Mouse (Mus musculus) left cerebral cortex, postnatal 10 days (tissue): ENCODE results near the gene Hoxa11. TPM values are rescaled to one million over a fixed set of nuclear protein-coding genes. Genes with fewer than 3 reads are reported as not detected.

Experiments used
- DNase-seq, 2 experiments: peaks; one replicate each; pipeline ENCODE4 v3.0.0; 2021 to 2022; ENCODE audit warnings: low spot score in 2 of 2, mixed read lengths in 1 of 2; ENCODE audit errors: extremely low spot score in 1 of 2
- intact Hi-C: fragments of 180-260 bp; cut with DNase I; formaldehyde crosslinking; loops from one replicate; pipeline ENCODE4 v1.15.1; 2025
- total RNA-seq, 2 experiments: library from RNA; stranded (reverse); gene quantifications; 2 replicates each; pipeline ENCODE4 v1.2.3; 2021

Gene Hoxa11
- total RNA-seq, 2 experiments from 2014 or later, result not detected

DNA sequence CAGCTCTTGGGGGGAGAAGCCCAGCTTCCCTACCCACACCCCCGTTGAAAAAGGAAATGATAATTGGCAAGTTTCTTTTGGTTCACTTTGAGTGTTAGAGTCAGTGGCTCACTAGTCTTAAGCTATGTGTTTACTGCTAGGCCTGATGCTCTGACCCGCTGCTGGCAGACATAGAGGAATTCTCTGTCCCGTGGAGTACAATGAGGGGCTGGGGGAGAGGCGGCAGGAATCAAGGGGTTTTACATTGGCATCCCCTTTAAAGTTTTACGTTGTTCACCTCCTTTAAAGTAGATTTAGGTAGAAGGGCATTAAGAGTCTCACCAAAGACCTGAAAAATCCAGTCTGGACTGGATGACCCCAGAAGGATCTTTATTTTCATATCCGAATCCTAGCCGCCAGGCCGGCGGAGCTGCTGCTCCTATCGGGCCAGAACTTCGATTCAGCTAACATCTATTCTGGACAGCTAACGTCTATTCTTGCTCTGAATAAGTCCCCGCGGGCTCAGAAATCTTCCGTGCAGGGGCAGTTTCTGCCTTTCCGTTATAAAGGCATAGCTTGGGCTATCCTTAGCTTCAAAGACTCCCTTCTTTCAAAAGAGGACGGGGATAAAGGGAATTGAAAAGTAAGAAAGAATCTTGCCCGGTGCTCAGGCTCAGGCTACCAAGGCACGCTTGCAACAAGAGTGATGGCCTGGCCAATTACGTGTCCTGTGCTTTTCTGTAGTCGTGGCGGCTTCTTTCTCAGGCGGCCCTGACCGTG is 6.6 kb upstream of the Hoxa11 start:
- no peak for DNase-seq
- intact Hi-C loops, result loop anchor here (10.0 kb wide), 1 partner anchor 893 kb away; no protein-coding TSS in a partner anchor

DNA sequence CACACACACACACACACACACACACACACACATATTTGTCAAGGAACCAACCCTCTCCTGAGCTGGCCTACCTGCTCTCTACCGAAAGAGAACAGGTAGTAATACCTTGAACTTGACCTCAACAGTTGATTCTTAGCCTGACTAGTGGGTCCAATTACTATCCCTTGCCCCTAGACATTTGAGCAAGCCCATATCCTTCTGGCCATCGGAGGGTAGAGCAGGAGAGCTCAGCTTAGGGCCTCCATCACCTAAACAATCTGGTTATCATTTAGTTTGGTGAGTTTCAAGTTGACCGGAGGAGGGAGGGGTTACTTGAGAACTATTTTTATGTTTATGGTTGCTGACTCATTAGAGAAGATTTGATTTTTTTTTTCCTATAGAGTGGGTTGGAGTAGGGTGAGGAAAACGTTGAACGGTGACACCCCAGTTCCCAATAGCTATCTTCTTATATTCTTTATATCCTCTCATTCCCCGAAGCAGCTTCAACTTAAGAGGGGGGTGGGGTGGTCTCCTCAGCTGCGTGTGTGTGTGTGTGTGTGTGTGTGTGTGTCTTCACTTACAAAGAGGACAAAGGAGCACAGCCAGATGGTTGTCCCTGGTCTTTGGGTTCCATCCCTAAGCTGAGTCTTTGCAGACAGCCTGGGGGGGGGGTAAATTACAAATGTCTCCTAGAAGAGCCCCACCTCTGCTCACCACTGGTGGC is 5.7 kb upstream of the Hoxa11 start:
- intact Hi-C loops, result loop anchor here (10.0 kb wide), 1 partner anchor 893 kb away; no protein-coding TSS in a partner anchor
- no peak for DNase-seq

DNA sequence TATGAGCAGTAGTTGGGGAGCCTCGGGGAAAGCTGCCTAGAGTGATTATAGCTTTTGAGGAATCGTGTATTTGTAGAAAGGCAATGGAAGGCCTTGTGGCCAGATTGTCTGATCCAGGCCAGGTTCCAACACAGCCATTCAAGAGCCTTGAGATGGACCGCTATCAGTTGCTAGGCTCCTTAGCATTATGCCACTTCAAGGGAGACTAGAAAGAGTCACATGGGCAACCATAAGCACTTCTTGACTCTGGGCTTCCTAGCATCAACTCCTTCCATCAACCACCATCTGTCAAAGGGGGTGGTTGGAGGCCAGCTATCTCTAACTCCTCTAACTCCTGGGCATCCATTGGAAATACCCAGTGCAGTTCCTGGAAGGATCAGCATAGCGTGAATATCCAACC is 4.2 kb upstream of the Hoxa11 start:
- DNase-seq, result no peak
- intact Hi-C loops, result loop anchor here (10.0 kb wide), 1 partner anchor 895 kb away; no protein-coding TSS in a partner anchor

GRCm38 (mm10) chr6:52249415-52249738 is 3.8 kb upstream of the Hoxa11 start:
- intact Hi-C loops, result no loop called here
- no peak for DNase-seq

DNA sequence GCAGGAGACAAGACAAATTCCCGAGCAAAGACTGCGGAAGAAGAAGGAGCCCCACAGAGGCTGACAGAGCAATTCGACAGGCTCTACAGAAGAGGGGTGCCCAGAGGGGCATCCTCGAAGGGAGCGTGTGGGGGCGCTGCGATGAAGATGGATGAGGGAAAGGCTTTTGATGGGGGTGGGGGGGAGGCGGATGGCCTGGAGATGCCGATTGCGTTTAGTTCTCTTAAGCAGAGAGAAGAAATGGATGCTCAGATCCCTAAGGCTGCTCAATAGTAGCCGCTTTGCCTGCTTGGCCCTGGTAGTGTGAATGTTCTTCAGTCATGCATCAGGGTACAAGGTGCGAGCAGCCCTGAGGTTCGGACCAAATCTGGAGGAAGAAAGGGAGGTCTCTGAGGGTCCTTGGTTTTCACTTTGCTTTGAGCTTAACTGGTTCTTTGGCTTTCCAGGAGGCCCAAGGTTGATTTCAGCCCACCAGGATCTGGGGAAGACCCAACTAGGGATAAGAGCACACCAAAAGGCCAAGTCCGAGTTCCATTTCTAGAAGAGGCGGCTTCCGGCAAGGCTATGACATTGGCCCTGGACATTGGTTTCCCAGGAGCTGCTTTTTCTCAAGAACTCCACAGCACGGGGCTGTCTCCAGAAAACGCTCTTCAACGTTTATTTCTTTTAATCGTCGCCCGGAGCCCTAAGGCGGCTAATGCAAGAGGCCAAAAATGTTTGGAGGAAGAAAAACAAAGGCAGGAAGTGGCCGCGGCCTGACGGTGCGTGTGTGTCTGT is 3.2 kb upstream of the Hoxa11 start:
- intact Hi-C loops, result no loop called here
- no peak for DNase-seq

- intact Hi-C loops, result no loop called here
- DNase-seq, result no peak
These were observed 2.4 kb upstream of the Hoxa11 start for GRCm38 (mm10) chr6:52247766-52248637.

GRCm38 (mm10) chr6:52246916-52247315 is 1.3 kb upstream of the Hoxa11 start:
- DNase-seq, result no peak
- intact Hi-C loops, result no loop called here

DNA sequence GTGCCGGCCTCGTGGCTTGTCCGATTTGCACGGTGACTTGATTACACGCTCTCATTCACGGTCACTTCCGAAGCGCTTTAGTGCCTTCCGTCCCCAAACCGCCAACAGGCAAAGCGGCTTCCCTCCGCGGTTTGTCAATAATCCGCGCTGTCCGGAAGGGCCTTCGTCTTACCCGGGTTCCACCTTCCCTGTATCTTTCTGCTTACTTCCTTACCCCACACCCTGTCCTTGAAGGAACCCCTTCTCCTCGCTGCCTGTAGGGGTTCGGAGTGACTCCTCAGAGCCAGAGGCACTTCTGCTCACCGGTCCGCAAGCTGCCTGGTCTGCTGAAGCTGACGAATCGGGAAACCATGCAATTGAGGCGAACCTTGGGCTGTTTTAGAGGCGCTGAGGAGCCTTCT is 793 bp upstream of the Hoxa11 start:
- intact Hi-C loops, result no loop called here
- no peak for DNase-seq

GRCm38 (mm10) chr6:52245040-52245756 is 412 bp downstream of the Hoxa11 start:
- DNase-seq, result no peak
- intact Hi-C loops, result no loop called here

DNA sequence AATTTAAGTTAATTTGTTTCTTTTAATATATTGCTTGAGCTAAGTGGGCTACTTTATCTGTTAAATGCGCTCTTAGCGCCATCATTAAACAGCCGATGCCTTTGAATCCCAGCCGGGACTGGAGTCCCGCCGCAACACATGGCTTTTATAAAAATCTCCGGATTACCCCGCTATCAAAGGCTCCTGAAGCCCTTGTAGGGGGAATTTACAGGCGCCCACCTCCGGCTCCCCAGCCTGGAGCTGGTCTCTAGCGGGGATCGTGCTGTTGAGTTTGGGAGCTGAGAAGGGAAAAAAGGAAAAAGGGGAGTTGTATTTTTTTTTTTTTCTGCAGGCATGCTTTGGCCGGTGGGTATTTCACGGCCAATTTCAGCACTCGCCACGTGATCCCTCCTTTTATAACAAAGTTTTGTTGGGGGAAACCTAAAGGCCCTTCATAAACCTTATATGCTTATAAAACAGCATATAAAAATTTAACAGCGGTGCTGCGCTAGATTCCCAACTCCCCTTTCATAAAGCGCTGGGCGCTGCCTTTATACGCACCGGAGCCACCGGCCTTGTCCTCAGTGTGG is 1.1 kb downstream of the Hoxa11 start:
- DNase-seq, result no peak
- intact Hi-C loops, result no loop called here

GRCm38 (mm10) chr6:52243681-52244121 is 1.9 kb downstream of the Hoxa11 start:
- DNase-seq, result no peak
- intact Hi-C loops, result no loop called here

DNA sequence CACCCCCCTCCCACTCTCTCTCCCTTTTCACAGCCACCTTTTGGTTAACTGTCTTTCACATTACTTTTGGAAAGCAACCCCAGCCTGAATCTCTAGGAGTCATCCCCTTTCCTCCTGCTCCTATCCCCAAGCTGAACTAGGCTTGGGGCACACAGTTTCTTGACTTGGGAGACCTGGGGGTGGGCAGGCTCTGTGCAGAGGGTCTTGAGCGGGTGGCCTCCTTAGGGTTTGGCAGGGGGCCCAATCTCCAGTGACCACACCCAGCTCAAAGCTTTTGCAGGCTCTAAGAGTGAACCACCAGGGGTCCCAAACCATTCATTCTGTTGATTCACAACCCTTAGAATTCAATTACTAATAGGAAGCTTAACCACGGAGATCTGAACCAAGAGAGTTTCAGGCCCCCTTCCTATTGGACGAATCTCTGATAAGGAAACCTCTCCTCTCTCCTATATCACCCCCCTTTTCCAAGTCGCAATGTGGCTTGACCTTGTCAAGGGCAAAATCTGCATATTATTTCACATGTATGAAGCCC is 2.7 kb downstream of the Hoxa11 start:
- DNase-seq, result no peak
- intact Hi-C loops, result no loop called here

- no peak for DNase-seq
- intact Hi-C loops, result no loop called here
These were observed 4.5 kb downstream of the Hoxa11 start for GRCm38 (mm10) chr6:52241001-52241621.

DNA sequence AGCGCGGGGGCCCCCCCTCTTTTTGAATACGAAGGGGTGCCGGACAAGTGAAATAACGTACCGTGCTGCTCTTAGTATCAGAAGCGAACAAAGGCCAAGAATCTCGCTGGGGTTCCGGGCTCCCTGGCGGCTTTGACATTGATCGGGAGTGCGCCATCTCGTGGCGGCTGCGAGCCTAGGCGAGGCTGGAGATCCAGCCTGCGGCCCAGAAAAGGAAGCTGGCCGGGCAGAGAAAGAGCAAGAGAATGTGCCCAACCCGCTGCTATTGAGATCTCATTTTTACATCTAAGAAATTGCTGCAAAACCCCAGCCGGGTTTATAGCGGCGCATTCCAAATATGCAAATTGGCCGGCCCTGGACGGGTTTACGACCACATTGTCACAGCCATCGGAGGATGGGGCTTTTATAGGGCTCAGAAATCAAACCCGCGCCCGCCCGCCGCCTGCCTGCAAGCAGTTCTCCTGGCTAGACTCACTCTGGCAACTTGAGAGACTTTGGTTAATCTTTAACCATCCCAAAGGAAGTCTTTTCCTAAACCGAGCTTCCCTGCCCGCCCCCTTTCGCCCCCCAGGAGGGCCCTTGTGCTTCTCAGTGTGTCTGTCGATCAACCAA is 5.1 kb downstream of the Hoxa11 start, which contains the start of gene Hoxa10:
TSS of gene Hoxa10 (minus strand) at position 466 of the 612 bp plus-strand sequence.
- intact Hi-C loops, result no loop called here
- peak in 1 of 2 experiments; percentile 70 for DNase-seq

GRCm38 (mm10) chr6:52239625-52240388 is 5.8 kb downstream of the Hoxa11 start:
- intact Hi-C loops, result loop anchor here (5.0 kb wide), 1 partner anchor 1063 kb away; no protein-coding TSS in a partner anchor
- DNase-seq, result no peak

DNA sequence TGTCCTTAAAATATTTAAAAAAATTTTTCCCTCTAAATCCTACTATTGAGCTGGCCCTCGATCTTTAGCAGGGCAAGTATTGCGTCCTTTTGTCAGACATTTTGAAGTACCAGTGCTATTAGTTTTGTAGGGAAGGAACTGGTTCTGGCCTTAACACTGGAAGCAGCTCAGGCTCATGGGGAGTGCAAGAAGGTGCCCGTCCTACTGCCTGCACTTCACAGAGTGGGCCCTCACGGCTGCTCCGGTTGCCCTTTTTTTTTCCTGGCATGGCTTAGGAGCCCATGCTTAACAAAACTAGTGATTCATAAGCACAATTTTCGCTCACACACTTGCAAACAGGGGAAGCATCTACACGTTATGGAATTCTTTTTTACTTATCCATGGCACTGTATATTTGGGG is 6.6 kb downstream of the Hoxa11 start:
- no peak for DNase-seq
- intact Hi-C loops, result loop anchor here (5.0 kb wide), 1 partner anchor 1062 kb away; no protein-coding TSS in a partner anchor
